Mouse (Mus musculus) ES-E14 (cell line): Measurements from ENCODE around the gene Cbfa2t2. TPM values are rescaled to one million over a fixed set of nuclear protein-coding genes. Genes with fewer than 3 reads are reported as not detected.

Source experiments
- DNase-seq: peaks from one replicate; pipeline ENCODE4 v3.0.0-alpha.2; 2013; ENCODE audit warnings: low read depth, low spot score
- H3K27ac ChIP-seq: 2 replicates; pipeline ENCODE4 v1.5.1; 2012; ENCODE audit warnings: low read depth, mild to moderate bottlenecking, low read length, moderate library complexity, mixed read lengths; ENCODE audit not compliant: poor library complexity, insufficient read depth, severe bottlenecking
- H3K36me3 ChIP-seq: 2 replicates; pipeline ENCODE4 v1.6.1; 2012; ENCODE audit warnings: mild to moderate bottlenecking, low read length, moderate library complexity, mixed read lengths; ENCODE audit not compliant: control insufficient read depth, poor library complexity, insufficient read depth, severe bottlenecking
- H3K4me1 ChIP-seq, 2 experiments: fragments of 150-350 bp in 1 of 2; sonication (generic) in 1 of 2; 2 replicates each; pipeline ENCODE4 v1.6.1; 2012; ENCODE audit warnings: low read length in 2 of 2, mild to moderate bottlenecking in 1 of 2, mixed read lengths in 1 of 2; ENCODE audit not compliant: control insufficient read depth in 2 of 2, insufficient read depth in 2 of 2, poor library complexity in 1 of 2
- H3K4me3 ChIP-seq, 2 experiments: fragments of 150-350 bp in 1 of 2; sonication (generic) in 1 of 2; 2 replicates each; pipeline ENCODE4 v1.5.1; 2012; ENCODE audit warnings: low read length in 2 of 2, low read depth in 1 of 2, mild to moderate bottlenecking in 1 of 2, mixed read lengths in 1 of 2; ENCODE audit not compliant: insufficient read depth in 1 of 2, poor library complexity in 1 of 2, severe bottlenecking in 1 of 2
- H3K9ac ChIP-seq: 2 replicates; pipeline ENCODE4 v1.6.1; 2012; ENCODE audit warnings: low read depth, mild to moderate bottlenecking, low read length, mixed read lengths; ENCODE audit not compliant: poor library complexity, insufficient read depth, severe bottlenecking
- H3K9me3 ChIP-seq: fragments of 150-350 bp; sonication (generic); 2 replicates; pipeline ENCODE4 v1.6.1; 2012; ENCODE audit warnings: low read depth, mild to moderate bottlenecking, low read length; ENCODE audit not compliant: control insufficient read depth, insufficient read depth
- CHD2 ChIP-seq: IDR thresholded peaks from 2 replicates; pipeline ENCODE4 v1.6.1; 2014; ENCODE audit warnings: mild to moderate bottlenecking, low read depth, low read length, inconsistent platforms
- HCFC1 ChIP-seq: IDR thresholded peaks from 2 replicates; pipeline ENCODE4 v1.6.1; 2012; ENCODE audit warnings: low read length, inconsistent platforms, borderline replicate concordance; ENCODE audit not compliant: insufficient read depth
- MAFK ChIP-seq: IDR thresholded peaks from 2 replicates; pipeline ENCODE4 v1.6.1; 2014; ENCODE audit warnings: mild to moderate bottlenecking, low read depth, low read length, inconsistent platforms; ENCODE audit not compliant: insufficient read depth
- ZC3H11A ChIP-seq: IDR thresholded peaks from 2 replicates; pipeline ENCODE4 v1.6.1; 2012; ENCODE audit warnings: low read depth, mild to moderate bottlenecking, inconsistent platforms, low read length, borderline replicate concordance
- ZNF384 ChIP-seq: IDR thresholded peaks from 2 replicates; pipeline ENCODE4 v1.6.1; 2012; ENCODE audit warnings: low read depth, low read length, inconsistent platforms
- in situ Hi-C, 2 experiments: fragments of 600-800 bp; cut with MboI; formaldehyde crosslinking; loops; one replicate each; pipeline ENCODE4 v1.15.1; 2025; ENCODE audit warnings: low sequenced_read_pairs in 2 of 2, inconsistent platforms in 1 of 2; ENCODE audit not compliant: unreplicated experiment in 2 of 2
- total RNA-seq: library from RNA; depleted of rRNA; stranded (reverse); fragments of 300-350 nt; gene quantifications from 2 replicates; pipeline ENCODE4 v1.2.3, GENCODE M21; 2012

Cbfa2t2 gene
- total RNA-seq, 1 experiment: 37.6 TPM

DNA sequence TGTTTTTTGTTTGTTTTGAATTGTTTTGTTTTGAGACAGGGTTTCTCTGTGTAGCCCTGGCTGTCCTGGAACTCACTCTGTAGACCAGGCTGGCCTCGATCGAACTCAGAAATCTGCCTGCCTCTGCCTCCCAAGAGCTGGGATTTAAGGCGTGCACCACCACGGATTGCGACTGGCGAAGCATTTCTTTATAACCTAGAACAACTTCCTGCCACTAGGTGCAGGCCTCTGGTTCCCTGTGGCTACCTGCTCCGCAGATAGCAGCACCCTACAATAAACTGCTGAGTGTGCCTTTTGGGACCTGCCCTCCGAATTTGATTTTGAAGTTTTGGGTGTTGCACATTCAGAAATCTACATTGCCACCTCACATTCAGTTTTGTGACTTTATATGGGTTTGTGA lies 11.5 kb downstream of the Cbfa2t2 start:
- in situ Hi-C loops: no loop called here
- TF ChIP-seq ZNF384 (no peak), CHD2 (no peak), MAFK (peak; percentile 80), HCFC1 (no peak), ZC3H11A (no peak)
- no peak overlapping the region for H3K9ac ChIP-seq
- no peak for DNase-seq
- H3K4me1 ChIP-seq: peaks cover 4 to 14% of the 10 kb centered on the region in 2 experiments
- peaks cover 3% of the 10 kb centered on the region for H3K36me3 ChIP-seq
- H3K27ac ChIP-seq: no peak overlapping the region
- no peaks in the 10 kb centered on the region for H3K9me3 ChIP-seq
- no peak overlapping the region for H3K4me3 ChIP-seq

DNA sequence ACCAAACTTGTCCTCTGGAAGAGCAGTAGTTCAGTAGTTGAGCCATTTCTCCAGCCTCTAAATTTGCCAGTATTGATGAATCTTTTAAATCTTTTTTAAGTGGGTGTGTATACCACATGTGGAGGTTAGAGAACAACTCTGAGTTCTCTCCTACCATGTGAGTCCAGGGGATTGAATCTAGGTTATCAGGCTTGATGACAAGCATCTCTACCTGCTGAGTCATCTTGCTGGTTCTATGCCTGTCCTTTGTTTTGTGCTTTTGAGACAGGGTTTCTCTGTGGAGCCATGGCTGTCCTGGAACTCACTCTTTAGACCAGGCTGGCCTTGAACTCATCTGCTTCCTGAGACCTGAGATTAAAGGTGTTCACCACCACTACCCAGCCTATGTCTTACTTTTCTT lies 12.4 kb downstream of the Cbfa2t2 start:
- TF ChIP-seq MAFK (peak; percentile 73), HCFC1 (no peak)
- Histone ChIP-seq H3K4me3 (no peak overlapping the region), H3K9ac (no peak overlapping the region), H3K9me3 (no peaks in the 10 kb centered on the region), H3K4me1 (peaks cover 4 to 14% of the 10 kb centered on the region in 2 experiments), H3K27ac (no peak overlapping the region; the same call in 1 of the 2 replicates), H3K36me3 (peaks cover 3% of the 10 kb centered on the region)
- no peak for DNase-seq
- in situ Hi-C loops: no loop called here

DNA sequence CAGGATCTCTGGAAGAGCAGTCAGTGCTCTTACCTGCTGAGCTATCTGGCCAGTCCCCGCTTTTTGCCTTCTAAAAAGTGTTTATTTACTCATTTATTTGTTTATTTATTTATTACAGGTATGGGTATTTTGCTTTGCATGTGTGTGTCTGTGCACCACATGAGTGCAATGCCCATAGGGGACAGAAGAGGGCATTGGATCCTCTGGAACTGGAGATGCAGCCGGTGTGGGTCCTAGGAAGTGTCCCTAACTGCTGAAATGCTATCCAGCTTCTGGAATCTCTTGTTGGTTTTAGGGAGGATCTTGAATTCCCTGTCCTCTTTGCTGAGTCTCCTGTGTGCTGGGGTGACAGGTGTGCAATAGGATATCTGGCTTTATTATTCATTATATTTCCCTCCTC lies 16.7 kb downstream of the Cbfa2t2 start:
- Histone ChIP-seq H3K9ac (no peak overlapping the region), H3K9me3 (no peaks in the 10 kb centered on the region), H3K36me3 (no peaks in the 10 kb centered on the region; the same call in none of the 2 replicates), H3K4me1 (peaks cover 6% of the 10 kb centered on the region in 2 experiments), H3K27ac (no peak overlapping the region), H3K4me3 (no peak overlapping the region)
- no peak for DNase-seq
- in situ Hi-C loops: no loop called here
- TF ChIP-seq ZC3H11A (peak; percentile 19; the same call in 1 of the 2 replicates), HCFC1 (no peak)

DNA sequence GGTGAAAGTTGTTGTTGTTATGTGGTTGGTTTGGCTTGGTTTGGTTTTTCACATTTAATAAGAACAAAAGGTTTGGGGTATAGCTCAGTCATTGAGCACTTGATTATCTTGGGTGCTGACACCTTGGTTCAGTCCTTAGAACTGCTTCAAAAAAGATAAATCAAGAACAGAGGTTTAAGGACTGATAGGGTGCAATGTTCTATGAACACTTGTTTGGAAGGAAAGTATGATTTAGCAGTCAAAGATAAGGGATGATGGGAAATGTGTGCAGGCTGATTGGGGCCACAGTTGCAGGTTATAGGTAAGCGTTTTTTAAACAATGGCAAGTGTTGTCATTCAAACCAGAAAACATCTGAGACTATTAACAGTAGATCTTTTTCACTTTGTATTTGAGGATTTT lies 17.8 kb downstream of the Cbfa2t2 start:
- in situ Hi-C loops: no loop called here
- TF ChIP-seq ZC3H11A (no peak), HCFC1 (no peak), ZNF384 (no peak), CHD2 (no peak)
- no peak overlapping the region for H3K27ac ChIP-seq
- no peaks in the 10 kb centered on the region for H3K9me3 ChIP-seq
- H3K36me3 ChIP-seq: no peaks in the 10 kb centered on the region; the same call in 1 of the 2 replicates
- H3K4me3 ChIP-seq: no peak overlapping the region
- peaks cover 6 to 8% of the 10 kb centered on the region in 2 experiments for H3K4me1 ChIP-seq
- DNase-seq: no peak
- H3K9ac ChIP-seq: no peak overlapping the region

DNA sequence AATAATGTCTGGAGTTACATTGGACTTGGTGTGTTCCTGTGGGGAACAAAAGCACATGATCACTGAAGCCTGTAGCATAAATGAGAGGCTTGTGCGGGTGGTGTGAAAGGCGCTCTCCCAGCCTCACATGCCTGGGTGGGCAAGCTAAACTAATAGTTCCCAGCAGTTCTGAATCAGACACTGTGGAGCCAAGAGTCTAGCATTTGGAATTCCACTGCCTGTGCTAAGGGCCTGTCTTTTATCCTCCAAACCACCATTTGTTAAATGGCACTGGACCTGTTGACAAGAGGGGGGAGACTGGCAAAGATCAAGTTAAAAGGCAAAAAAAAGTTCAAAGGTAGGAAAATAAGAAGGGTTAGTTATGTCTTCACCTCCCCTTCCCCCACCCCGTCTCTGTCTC lies 18.3 kb downstream of the Cbfa2t2 start:
- in situ Hi-C loops: no loop called here
- no peak overlapping the region for H3K27ac ChIP-seq

More for the DNA sequence above, 18.3 kb downstream of the Cbfa2t2 start:
- TF ChIP-seq HCFC1 (no peak), MAFK (no peak), ZC3H11A (no peak), ZNF384 (no peak), CHD2 (no peak)
- H3K4me1 ChIP-seq: peaks cover 6 to 11% of the 10 kb centered on the region in 2 experiments
- H3K36me3 ChIP-seq: no peaks in the 10 kb centered on the region; the same call in 1 of the 2 replicates
- no peaks in the 10 kb centered on the region for H3K9me3 ChIP-seq
- DNase-seq: no peak
- H3K4me3 ChIP-seq: no peak overlapping the region
- no peak overlapping the region for H3K9ac ChIP-seq
